ENCODE assay signal across 10 mouse cellular contexts in the genomic region with DNA sequence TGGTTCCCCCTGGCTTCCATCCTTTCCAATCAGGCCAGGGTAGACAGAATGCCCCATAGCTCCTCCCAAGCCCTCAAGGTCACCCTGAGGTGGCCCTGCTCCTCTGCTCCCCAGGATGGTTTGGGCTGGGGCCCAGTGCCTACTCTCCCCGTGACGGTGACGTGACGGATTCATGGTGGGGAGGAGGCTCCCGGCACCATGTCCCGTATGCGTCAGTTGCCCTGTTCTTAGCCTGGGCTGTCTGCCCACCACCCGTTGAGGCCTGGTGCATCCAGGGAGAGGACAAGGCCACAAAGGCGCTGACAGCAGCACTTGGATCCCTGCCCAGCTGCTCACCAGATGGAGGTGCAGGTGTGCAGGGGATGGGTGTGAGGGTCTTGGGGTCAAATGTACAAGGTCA. TPM values are rescaled to one million over a fixed set of nuclear protein-coding genes. Genes with fewer than 3 reads are reported as not detected.
A peak's percentile ranks its signal among the peaks of the same experiment; 100 is the strongest.
DNase-seq lines count a peak whose midpoint lies in the region.
"Had no signal": no experiment of that assay in that cellular context is flagged by ENCODE, and none has a peak within 500 bp of the region (broad histone marks: within the 10 kb centered on the region; RNA-seq: fewer than 3 reads in every experiment).

No protein-coding gene starts in this region.

- intact Hi-C loops in left cerebral cortex, postnatal 4 days (cut with DNase I), result no loop called here
- intact Hi-C loops in heart, postnatal 10 days (cut with DNase I), result no loop called here

- DNase-seq in left cerebral cortex, postnatal 4 days, result peak; percentile 82
- DNase-seq in left cerebral cortex, adult 9 months (ENCODE audit: low spot score in 2 of 2), result no peak
- DNase-seq in adrenal gland, postnatal 10 days, result peak; percentile 73
- DNase-seq in cerebellum, adult 9-11 months, result peak; percentile 45
- peak; percentile 72 to 83 for DNase-seq in heart, postnatal 10 days
- DNase-seq in right cerebral cortex, postnatal 25 days, result no peak
- no peak for DNase-seq in layer of hippocampus, postnatal 10 days (ENCODE audit: low spot score in 2 of 2)
- DNase-seq in right cerebral cortex, postnatal 14 days, result no peak
- DNase-seq: kidney, adult 11 months; layer of hippocampus, postnatal 36 days had no signal

RNA-seq across cellular contexts. Expression of a gene that starts 41.6 kb away (rescaled TPM):
- 10 to 100 TPM; 79.2 to 81.2 TPM for total RNA-seq in left cerebral cortex, postnatal 4 days (2021)
- 1 to 10 TPM; 2.5 to 2.9 TPM for total RNA-seq in adrenal gland, postnatal 10 days (2021)
- 1 to 10 TPM; 1.2 TPM for total RNA-seq in heart, postnatal 10 days (2021)
- 100 to 1,000 TPM; 127 to 138 TPM for total RNA-seq in layer of hippocampus, postnatal 10 days (2021)

Comparison
In these comparisons a context has a peak if more than half of its experiments do, and no peak if none do; other contexts are left out.
1. DNase-seq: peak in left cerebral cortex, postnatal 4 days (single experiment), adrenal gland, postnatal 10 days (single experiment), cerebellum, adult 9-11 months (single experiment) and heart, postnatal 10 days (2 of 2); none in left cerebral cortex, adult 9 months (0 of 2), right cerebral cortex, postnatal 25 days (single experiment), layer of hippocampus, postnatal 10 days (0 of 2) and right cerebral cortex, postnatal 14 days (single experiment).
2. RNA of a gene that starts 41.6 kb away (total RNA-seq): 127 to 138 TPM in layer of hippocampus, postnatal 10 days and 79.2 to 81.2 TPM in left cerebral cortex, postnatal 4 days; 2.5 to 2.9 TPM in adrenal gland, postnatal 10 days and 1.2 TPM in heart, postnatal 10 days; every median in the first group is over 10 times any median in the second.